Mouse (Mus musculus) kidney, adult 10 weeks (tissue): ENCODE data around the gene D6Ertd527e. TPM values are rescaled to one million over a fixed set of nuclear protein-coding genes. Genes with fewer than 3 reads are reported as not detected.

Experiments
- polyA plus RNA-seq: library from polyadenylated mRNA; stranded (reverse); fragments of 350-450 nt; fragmentation: Illumina TruSeq; extraction: RNeasy Lipid Tissue Mini Kit (QIAGEN cat#74804); gene quantifications from one replicate; pipeline ENCODE4 v1.2.3, GENCODE M21; 2014; ENCODE audit warnings: low read depth, low replicate concordance

The D6Ertd527e gene
- polyA plus RNA-seq = not detected

DNA sequence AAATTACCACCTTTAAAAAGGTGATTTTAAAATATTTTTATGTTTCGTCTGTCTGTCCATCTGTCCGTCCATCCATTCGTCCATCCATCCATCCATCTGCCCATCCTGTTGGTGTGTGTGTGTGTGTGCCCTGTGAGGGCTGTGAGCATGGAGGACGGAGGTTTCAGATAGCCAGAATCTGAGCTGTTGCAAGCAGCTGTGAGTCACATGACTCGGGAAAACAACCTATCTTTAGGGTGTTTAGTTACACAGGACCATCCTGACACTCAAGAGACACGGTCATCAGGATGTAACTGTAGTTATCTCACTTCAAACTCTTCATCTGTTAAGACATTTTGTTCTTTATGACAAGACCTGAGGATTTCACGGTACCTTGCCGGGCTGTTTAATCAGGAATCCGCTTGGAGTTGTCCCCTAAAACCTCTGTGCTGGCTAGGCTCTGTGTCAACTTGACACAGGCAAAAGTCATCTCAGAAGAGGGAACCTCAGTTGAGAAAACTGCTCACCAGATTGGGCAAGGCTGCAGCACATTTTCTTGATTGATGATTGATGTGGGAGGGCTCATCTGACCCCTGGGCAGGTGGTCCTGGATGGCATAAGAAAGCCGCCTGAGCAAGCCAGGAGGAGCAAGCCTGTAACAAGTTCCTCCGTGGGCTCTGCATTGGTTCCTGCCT, at the start of gene D6Ertd527e:
D6Ertd527e (plus strand) TSS at position 624 of the 674 bp plus-strand sequence.

Other genes with a start within 250 kb of the D6Ertd527e start
- 46.8 TPM for gene Nfu1, start 95.5 kb upstream of the D6Ertd527e start, polyA plus RNA-seq
- 47.5 TPM for gene Gfpt1, start 61.9 kb upstream of the D6Ertd527e start, polyA plus RNA-seq
- 6.9 TPM for gene Antxr1, start 231.1 kb downstream of the D6Ertd527e start, polyA plus RNA-seq
- gene Gkn1, start 246.2 kb downstream of the D6Ertd527e start, polyA plus RNA-seq = not detected